Mouse (Mus musculus) ZHBTc4 (cell line): ENCODE results near the gene Eps8l2.

ENCODE experiments used
- DNase-seq: peaks from one replicate; pipeline ENCODE4 v3.0.0-alpha.2; 2011; ENCODE audit warnings: low read depth, low spot score

The Eps8l2 gene

DNA sequence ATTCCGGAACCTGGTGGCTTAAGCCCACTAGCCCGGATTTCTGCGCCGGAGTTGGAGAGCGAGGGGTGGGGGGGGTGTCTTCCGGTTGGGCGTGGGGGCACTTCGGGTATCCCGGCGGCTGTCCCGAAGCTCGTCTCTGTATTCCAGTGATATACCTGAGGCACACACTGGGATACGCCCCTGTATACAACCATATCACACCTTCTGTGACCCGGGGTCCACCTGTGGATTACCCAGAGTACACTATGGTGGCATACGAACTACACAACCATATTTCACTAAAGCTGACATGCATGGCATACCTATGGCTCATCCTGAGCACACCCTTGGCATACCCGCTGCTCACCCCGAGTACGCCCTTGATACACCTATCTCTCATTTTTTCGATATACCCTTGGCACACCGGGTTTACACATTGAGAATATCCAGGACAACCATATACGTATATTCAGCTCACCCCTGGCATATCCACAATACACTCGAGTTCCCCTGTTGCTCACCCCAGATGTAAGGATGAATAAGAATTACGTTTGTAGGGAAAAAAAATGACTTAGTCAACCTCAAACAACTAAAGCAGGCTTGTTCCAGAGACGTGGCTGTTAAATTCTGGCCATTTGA lies 10.2 kb upstream of the Eps8l2 start:
- no peak for DNase-seq

DNA sequence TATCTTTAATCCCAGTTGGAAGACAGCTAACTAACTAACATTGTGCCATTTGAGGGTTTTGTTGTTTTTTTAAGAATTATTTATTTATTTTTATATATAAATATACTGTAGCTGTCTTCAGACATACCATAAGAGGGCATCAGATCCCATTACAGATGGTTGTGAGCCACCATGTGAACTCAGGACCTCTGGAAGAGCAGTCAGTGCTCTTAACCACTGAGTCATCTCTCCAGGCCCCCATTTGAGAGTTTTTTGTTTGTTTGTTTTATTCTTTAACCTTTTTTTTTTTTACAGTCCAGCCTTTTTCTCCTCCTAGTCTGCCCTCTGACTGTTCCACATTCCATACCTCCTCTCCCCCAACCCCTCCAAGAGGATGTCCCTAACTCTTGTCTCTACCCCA lies 8.0 kb upstream of the Eps8l2 start:
- DNase-seq: no peak

DNA sequence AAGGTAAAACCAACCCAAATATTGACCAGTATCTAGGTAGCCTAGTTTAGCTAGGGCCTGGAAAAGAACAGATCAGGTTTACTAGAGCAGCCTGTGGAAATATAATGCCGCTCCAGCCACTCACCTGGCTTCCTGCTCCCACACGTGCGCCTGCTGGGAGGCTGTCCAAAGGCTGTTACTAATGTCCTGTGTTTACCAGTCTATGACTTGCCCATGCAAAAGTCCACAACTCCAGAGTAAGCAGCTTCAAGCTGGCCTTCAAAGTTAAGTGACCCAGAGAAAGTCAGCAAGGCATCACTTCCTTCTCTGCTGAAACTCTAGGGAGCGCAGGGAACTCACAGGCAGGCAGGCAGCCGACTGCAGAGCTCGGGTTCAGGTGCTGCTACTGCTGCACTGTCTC lies 6.7 kb upstream of the Eps8l2 start:
- no peak for DNase-seq

DNA sequence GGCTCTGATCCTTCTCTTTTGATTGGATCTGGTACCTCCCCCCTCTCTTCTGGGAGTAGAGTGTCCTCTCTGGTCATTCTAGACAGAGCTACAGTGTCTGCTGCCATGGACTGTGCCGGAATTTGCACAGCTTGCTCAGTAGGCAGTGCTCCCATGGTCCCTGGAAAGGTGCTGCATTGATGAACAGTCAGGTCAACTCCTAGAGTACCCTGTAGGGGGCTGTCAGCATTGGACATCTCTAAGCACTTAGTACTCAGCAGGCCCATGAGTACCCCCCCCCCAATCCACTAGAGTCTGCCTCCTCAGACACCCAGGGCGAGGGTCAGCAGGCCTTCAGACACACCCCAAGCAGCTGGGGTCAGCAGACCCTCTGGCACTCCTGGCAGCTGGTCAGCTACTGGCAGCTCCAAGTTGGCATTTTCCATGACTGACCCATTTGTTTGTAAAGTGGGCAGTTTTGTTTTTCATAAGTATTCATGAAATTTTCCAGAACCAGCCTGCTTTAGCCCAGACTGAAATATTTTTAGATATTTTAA lies 3.6 kb upstream of the Eps8l2 start:
- DNase-seq: no peak

DNA sequence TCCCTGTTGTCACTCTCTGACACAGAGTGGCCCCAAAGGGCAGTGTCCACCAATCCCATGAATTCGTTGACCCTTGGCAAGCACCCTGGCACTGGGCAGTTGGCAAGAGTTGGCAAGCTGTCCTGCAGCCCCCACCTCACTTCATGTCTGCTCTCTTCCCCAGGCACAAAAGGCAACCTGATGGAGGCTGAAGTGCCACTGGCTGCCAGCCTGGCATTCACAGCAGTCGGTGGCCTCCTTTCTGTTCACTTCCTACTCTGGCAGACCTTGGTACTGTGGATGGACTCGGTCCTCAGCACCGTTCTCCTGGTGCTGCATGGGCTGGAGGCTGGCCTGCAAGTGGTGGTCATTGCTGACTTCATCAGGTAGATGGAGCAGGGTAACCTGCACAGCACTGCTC lies 3.0 kb upstream of the Eps8l2 start:
- DNase-seq: no peak

DNA sequence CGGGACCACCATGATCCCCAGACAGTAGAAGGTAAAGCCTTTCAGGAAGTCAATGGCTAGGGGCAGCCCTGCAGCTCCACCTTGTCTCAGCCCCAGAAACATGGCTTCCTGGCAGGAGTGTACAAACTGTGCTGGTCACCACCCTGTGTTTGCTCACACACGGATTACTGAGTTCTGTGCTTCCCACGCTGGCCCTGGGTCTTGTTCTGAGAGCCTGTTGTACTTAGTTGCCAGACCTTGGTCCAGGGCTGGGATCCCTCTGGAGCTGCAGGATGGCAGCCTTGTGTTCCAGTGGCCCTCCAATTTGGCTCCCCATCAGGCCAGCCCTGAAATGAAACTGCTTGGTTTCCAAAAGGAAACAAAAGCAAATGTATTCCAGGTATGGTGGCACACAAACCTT lies 2.4 kb upstream of the Eps8l2 start:
- no peak for DNase-seq

DNA sequence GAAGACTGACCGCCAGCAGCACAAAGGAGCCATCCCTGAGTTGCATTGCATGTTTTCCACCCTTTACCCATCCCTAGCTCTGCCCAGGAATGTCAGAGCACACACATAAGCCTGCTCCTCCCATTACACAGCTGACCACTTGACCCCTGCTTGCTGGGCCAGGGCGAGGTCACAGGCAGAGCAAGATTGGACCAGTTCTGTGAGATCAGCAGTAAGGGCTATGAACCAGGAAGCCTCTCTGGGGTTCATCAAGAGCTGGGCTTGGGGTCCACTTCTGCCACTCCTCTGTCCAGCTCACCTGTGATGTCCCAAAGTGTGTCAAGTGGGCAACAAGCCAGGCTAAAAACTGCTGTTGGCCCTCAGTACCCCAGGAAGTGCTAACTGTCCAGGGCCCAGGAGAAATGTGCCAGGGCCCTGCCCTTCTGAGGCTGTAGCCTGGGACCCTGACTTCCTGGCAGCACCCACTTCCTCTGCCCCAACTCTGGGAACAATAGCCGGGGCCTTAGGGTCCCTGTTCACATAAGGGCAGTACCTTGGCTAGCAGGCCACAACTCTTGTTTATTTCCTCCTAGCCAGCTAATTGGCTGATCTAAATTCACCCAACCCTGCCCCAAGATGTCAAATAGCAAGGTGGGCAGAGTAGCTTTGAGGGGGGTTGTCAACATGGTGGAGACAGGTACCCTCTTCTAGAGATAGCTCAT lies 814 bp upstream of the Eps8l2 start:
- DNase-seq: no peak

DNA sequence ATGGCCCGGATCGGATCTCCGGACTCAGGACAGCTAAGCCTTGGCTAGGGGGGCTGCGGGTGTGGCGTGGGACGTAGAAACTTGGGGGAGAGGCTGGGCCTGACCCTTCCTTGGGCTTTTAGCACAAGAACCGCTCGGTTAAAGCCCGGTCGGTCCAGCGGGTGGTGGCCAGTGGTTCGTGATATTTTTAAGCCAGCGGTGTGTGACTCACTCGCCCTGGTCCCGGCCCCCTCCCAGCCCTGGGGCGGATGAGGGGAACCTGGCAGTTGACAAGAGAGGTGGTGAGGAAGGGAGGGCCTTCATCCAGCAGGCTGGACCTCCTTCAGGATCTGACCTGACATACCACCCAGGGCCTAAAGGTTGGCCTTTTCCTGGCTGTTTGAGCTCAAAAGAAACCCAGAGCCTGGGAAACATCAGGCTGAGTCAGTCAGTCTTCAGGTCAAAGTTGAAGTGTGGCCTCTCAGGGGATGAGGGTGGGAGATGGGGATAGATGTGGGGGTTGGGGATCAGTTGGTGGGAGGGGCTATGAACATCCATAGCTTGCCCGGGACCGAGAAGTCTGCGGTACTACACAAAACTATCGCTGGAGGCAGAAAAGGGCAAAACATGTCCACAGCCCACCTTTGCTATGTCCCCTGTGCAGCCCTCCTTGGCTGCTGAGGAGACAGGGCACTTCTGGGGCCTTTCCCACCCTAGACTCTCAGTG lies 688 bp downstream of the Eps8l2 start:
- peak; percentile 49 for DNase-seq

DNA sequence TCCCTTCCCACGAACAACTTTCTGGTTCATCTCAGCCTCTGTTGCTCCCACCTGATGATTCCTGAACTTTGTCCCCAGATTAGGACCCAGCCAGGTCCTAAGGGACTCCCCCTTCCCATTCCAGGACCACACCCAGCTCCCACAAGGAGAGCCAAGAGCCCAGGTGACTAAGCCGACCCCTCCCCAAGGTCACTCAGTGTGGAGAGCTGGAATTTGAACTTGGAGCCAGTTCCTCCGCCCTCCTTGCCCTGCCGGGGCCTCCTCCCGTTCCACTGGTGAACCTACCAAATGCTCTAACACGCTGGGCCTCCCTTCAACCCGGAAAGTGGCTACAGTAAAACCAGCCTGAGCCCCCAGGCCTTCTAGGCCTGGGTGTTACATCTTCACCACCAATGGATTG lies 1.3 kb downstream of the Eps8l2 start:
- peak; percentile 67 for DNase-seq

DNA sequence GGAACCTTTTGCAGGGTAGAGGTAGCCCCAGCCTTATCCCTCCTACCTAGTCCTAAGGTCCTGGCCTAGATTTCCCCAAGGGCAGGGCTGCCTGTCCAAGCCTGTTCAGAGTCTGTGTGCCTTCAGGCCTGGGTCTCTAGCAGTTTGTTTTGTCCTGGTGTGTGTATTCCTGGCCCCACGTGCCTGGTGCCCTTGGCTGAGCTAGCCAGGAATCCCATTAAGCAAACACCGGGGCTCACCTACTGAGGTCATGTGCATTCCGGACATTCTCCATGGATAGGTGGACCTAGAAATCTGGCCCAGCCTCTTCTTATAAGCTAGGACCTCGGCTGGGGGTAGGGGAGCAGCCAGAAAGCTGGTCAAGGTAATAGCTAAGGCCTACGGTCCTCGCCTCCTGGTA lies 1.8 kb downstream of the Eps8l2 start:
- peak; percentile 79 for DNase-seq

DNA sequence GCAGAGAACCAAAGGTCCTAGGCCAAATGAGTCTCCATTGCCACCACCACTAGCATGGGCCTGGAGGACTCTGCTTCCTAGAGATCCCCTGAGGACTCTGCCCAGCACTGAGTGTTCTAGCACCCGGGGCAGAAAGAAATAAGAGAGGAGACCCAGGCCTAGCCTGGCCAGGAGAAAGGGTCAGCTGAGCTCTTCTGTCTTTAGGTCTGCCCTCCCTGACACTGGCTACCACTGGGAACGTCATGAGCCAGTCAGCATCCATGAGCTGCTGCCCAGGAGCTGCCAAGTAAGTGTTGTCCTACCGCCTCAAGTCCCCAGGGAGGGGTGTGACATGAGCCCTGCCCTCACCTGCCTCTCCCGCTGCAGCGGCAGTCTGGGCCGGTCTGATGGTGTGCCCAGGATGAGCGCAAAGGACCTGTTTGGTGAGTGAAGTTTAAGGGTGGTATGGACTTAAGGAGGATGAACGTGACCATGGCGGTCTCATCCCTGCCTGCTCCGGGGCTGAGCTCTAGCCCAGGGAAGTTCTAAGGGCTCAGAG lies 3.1 kb downstream of the Eps8l2 start:
- DNase-seq: no peak

DNA sequence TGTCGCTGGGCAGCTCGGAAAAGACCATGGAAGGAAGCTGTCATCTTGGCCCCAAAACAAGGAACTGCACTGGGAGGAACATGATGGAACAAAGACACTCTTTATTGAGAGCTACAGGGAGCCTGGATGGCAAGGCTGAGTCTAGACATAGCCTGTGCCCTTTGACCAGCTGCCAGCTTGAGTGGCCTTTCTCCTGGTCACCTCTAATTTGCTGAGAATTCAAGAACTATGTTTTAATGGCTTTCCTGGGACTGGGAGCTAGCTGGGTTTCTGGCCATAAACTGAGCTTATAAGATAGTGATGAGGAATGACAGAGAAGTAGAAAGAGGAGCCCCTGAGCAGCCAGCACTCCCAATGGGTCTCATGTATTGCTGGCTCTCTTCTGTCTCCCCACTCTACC lies 4.5 kb downstream of the Eps8l2 start:
- DNase-seq: no peak

DNA sequence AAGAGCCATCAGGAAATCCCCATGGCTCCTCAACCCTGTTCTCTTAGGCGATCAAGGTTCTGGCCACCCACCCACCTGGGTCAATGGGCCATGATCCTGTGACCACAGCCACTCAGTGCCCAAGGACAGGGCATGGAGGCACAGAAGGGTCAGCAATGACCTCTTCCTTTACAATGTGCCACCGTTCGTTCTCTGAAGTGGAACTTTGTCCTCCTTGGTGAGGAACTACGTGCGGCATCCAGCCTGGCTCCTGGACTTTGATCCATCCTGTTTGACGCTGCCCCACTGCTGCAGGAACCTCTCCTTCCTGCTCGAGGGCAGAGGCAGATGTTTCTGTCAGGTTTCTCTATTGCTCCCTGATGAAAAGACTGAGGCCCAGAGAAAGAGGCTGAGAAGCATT lies 5.0 kb downstream of the Eps8l2 start:
- no peak for DNase-seq

DNA sequence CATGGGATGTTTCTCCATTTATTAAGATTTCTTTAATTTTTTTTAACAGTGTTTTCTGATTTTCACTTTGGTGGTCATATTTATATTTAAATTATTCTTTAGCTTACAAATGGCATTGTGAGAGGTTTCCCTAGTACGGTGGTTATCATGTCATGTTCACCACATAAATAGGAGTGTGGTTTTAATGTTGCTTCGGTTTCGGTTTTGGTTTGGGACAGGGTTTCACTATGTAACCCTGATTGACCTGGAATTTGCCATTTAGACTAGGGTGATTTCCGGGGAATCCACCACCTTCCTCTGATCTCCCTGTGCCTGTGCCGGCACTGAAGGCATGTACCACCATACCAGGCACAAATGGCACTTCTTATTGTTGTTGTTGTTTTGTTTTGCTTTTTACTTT lies 6.1 kb downstream of the Eps8l2 start:
- no peak for DNase-seq

DNA sequence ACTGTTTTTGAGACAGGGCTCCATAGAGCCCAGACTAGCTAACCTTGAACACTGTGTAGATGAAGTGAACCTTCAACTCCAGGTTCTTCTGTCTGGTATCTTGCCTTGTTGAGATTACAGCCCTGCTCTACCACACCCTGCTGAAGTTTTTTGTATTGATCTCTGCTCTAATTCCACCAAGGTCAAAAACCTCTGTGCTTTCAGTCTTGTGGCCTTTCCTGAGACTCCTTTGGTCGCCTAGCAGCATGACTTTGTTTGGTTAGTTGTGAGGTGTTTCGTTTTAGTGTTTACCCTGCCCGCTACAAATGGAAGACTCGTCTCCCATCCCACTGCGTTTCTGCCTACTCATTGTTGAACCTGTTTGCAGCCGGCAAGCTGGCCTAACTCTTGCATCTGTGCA lies 12.4 kb downstream of the Eps8l2 start:
- peak; percentile 54 for DNase-seq

DNA sequence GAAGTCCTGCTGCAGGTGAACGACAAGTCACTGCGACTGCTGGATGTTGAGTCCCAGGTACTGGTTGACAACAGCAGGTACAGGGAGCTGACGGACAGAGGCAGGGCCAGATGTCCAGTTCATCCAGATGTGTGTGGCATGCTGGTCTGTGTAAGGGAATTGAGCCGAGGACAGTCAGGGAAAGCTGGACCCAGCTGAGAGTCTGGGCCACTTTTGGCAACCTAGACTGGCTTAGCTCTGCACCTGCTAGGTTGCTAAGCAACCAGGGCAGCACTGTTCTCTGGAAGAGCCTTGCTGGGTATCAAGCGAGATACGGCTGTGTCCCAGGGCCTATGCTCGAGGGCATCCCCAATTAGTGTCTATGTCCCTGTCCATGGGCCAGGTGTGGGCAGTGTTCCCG lies 16.4 kb downstream of the Eps8l2 start:
- DNase-seq: no peak

DNA sequence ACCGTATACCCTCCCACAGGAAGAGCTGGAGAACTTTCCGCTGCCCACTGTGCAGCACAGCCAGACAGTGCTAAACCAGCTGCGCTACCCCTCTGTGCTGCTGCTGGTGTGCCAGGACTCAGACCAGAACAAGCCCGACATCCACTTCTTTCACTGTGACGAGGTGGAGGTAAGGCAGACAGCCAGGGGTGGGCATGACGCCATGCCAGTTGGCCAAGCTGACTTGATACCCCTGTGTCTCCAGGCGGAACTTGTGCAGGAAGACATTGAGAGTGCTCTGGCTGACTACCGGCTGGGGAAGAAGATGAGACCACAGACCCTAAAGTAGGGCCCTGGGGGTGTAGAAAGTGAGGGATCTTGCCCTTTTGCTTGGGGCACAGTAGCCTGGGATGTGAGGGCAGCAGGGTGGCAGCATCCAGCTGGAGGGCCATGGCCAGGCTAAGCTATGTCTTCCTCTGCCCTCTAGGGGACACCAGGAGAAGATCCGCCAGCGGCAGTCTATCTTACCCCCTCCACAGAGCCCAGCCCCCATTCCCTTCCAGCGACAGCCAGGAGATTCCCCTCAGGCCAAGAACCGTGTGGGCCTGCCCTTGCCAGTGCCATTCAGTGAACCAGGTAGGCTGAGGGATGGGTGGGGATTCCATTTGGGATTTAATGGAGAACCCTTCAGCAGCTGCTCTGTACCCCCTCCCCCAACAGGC lies 17.1 kb downstream of the Eps8l2 start:
- peak; percentile 84 for DNase-seq

DNA sequence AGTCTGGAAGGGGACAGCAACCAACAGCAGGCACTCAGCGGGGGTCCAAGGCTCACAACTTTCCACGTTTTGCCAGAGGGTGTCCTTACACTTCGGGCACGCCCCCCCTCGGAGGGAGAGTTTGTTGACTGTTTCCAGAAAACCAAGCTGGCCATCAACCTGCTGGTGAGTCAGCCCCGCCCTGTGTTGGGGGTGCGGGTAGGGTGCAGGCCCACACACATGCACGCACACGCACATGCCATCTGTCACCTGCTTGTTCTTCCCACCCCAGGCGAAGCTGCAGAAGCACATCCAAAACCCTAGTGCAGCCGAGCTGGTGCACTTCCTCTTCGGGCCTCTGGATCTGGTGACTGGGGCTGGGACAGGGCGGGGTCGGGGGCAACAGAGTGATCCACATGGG lies 18.3 kb downstream of the Eps8l2 start:
- peak; percentile 30 for DNase-seq

DNA sequence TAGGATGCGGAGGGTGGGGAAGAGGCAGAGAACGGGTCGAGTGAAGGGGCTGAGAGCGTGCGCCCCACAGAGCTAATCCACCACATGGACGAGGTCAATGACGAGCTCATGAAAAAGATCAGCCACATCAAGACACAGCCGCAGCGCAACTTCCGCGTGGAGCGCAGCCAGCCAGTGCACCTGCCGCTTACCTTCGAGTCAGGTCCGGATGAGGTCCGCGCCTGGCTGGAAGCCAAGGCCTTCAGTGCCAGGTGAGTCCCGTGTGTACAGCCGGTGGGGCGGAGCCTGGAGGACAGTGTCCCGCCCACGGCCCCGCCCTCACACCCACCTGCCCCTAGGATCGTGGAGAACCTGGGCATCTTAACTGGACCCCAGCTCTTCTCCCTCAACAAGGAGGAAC lies 22.8 kb downstream of the Eps8l2 start:
- peak; percentile 33 for DNase-seq

DNA sequence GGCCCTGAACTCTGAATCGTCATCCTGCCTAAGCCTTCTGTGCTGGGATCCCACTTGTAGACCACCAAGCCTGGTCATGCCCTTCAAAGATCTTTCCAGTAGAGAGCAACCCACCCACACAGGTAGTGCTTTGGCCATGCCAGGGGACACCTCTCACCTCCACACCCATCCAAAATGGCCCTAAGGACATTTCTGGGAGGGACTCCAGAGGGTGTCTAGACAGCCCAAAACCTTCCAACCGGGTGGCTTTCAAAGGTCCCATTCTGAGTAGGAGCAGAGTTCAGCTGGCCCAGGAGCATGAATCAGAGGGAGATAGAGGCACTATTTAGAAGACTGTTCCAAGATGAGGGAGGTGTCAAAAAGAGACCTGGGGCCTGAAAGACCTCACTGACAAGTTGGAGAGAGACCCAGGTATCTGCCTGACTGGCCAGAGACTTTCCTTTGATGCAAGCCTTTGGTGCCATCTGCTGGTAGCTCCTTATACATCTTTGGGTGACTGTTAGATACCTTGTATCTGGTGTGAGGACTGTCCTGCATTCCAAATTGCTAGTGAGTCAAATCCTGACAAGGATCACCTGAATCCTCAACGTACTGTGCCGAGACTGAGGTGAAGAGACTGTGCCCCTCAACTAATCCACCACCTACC lies 24.5 kb downstream of the Eps8l2 start:
- DNase-seq: peak; percentile 85

DNA sequence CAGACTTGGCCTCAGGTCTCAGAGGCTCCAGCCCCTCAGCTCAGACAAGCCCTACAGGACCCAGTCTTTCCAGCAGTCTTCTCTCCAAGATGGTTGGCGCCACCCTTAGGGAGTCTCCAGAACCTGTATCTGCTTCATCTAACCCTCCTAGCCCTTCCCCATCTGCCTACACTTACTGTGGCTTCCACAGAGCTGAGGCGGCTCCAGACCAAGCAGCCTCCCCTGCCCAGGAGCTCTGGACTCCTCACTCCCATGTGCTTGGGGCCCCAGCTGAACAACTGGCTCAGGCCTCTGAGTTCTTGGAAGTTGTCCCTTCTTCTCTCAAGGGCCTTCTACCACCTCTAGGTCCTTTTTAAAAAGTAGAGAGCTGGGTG lies 25.1 kb downstream of the Eps8l2 start:
- no peak for DNase-seq
